Mouse (Mus musculus) frontal cortex, adult (tissue): ENCODE data around the gene Cpne7.

Experiments used
- ATAC-seq: cut with Nextera tagmentation; 2 replicates; pipeline ENCODE4 v1.9.2; 2017; ENCODE audit warnings: mild to moderate bottlenecking, moderate library complexity, mixed read lengths; ENCODE audit not compliant: low TSS enrichment

Cpne7 gene

GRCm38 (mm10) chr8:123181391-123181790, 64.2 kb downstream of the Cpne7 start:
- ATAC-seq = no peak
